Mouse (Mus musculus) ES-E14 (cell line): ENCODE results near the gene Fgd2. TPM values are rescaled to one million over a fixed set of nuclear protein-coding genes. Genes with fewer than 3 reads are reported as not detected.

ENCODE experiments used
- DNase-seq: peaks from one replicate; pipeline ENCODE4 v3.0.0-alpha.2; 2013; ENCODE audit warnings: low read depth, low spot score
- H3K27ac ChIP-seq: 2 replicates; pipeline ENCODE4 v1.5.1; 2012; ENCODE audit warnings: low read depth, mild to moderate bottlenecking, low read length, moderate library complexity, mixed read lengths; ENCODE audit not compliant: poor library complexity, insufficient read depth, severe bottlenecking
- H3K36me3 ChIP-seq: 2 replicates; pipeline ENCODE4 v1.6.1; 2012; ENCODE audit warnings: mild to moderate bottlenecking, low read length, moderate library complexity, mixed read lengths; ENCODE audit not compliant: control insufficient read depth, poor library complexity, insufficient read depth, severe bottlenecking
- H3K4me1 ChIP-seq, 2 experiments: fragments of 150-350 bp in 1 of 2; sonication (generic) in 1 of 2; 2 replicates each; pipeline ENCODE4 v1.6.1; 2012; ENCODE audit warnings: low read length in 2 of 2, mild to moderate bottlenecking in 1 of 2, mixed read lengths in 1 of 2; ENCODE audit not compliant: control insufficient read depth in 2 of 2, insufficient read depth in 2 of 2, poor library complexity in 1 of 2
- H3K4me3 ChIP-seq, 2 experiments: fragments of 150-350 bp in 1 of 2; sonication (generic) in 1 of 2; 2 replicates each; pipeline ENCODE4 v1.5.1; 2012; ENCODE audit warnings: low read length in 2 of 2, low read depth in 1 of 2, mild to moderate bottlenecking in 1 of 2, mixed read lengths in 1 of 2; ENCODE audit not compliant: insufficient read depth in 1 of 2, poor library complexity in 1 of 2, severe bottlenecking in 1 of 2
- H3K9ac ChIP-seq: 2 replicates; pipeline ENCODE4 v1.6.1; 2012; ENCODE audit warnings: low read depth, mild to moderate bottlenecking, low read length, mixed read lengths; ENCODE audit not compliant: poor library complexity, insufficient read depth, severe bottlenecking
- H3K9me3 ChIP-seq: fragments of 150-350 bp; sonication (generic); 2 replicates; pipeline ENCODE4 v1.6.1; 2012; ENCODE audit warnings: low read depth, mild to moderate bottlenecking, low read length; ENCODE audit not compliant: control insufficient read depth, insufficient read depth
- CHD2 ChIP-seq: IDR thresholded peaks from 2 replicates; pipeline ENCODE4 v1.6.1; 2014; ENCODE audit warnings: mild to moderate bottlenecking, low read depth, low read length, inconsistent platforms
- HCFC1 ChIP-seq: IDR thresholded peaks from 2 replicates; pipeline ENCODE4 v1.6.1; 2012; ENCODE audit warnings: low read length, inconsistent platforms, borderline replicate concordance; ENCODE audit not compliant: insufficient read depth
- MAFK ChIP-seq: IDR thresholded peaks from 2 replicates; pipeline ENCODE4 v1.6.1; 2014; ENCODE audit warnings: mild to moderate bottlenecking, low read depth, low read length, inconsistent platforms; ENCODE audit not compliant: insufficient read depth
- ZC3H11A ChIP-seq: IDR thresholded peaks from 2 replicates; pipeline ENCODE4 v1.6.1; 2012; ENCODE audit warnings: low read depth, mild to moderate bottlenecking, inconsistent platforms, low read length, borderline replicate concordance
- ZNF384 ChIP-seq: IDR thresholded peaks from 2 replicates; pipeline ENCODE4 v1.6.1; 2012; ENCODE audit warnings: low read depth, low read length, inconsistent platforms
- in situ Hi-C, 2 experiments: fragments of 600-800 bp; cut with MboI; formaldehyde crosslinking; loops; one replicate each; pipeline ENCODE4 v1.15.1; 2025; ENCODE audit warnings: low sequenced_read_pairs in 2 of 2, inconsistent platforms in 1 of 2; ENCODE audit not compliant: unreplicated experiment in 2 of 2
- total RNA-seq: library from RNA; depleted of rRNA; stranded (reverse); fragments of 300-350 nt; gene quantifications from 2 replicates; pipeline ENCODE4 v1.2.3, GENCODE M21; 2012

Fgd2 gene
- total RNA-seq, 1 experiment: 1.9 TPM

GRCm38 (mm10) chr17:29330221-29330620 lies 30.5 kb upstream of the Fgd2 start:
- no peaks in the 10 kb centered on the region for H3K9me3 ChIP-seq
- no peak overlapping the region for H3K9ac ChIP-seq
- DNase-seq: no peak
- peaks cover 20% of the 10 kb centered on the region for H3K36me3 ChIP-seq
- peaks cover 0 to 21% of the 10 kb centered on the region in 2 experiments; a peak in 1 of 4 replicates for H3K4me1 ChIP-seq
- TF ChIP-seq MAFK: no peak
- no peak for TF ChIP-seq ZNF384
- TF ChIP-seq HCFC1: no peak
- TF ChIP-seq CHD2: no peak
- TF ChIP-seq ZC3H11A: no peak
- in situ Hi-C loops: no loop called here
- no peak overlapping the region for H3K4me3 ChIP-seq
- no peak overlapping the region for H3K27ac ChIP-seq

GRCm38 (mm10) chr17:29330671-29331410 lies 29.9 kb upstream of the Fgd2 start:
- H3K36me3 ChIP-seq: peaks cover 22% of the 10 kb centered on the region
- H3K27ac ChIP-seq: no peak overlapping the region
- in situ Hi-C loops: no loop called here
- peaks cover 0 to 20% of the 10 kb centered on the region in 2 experiments; a peak in 1 of 4 replicates for H3K4me1 ChIP-seq
- H3K9ac ChIP-seq: no peak overlapping the region
- H3K9me3 ChIP-seq: no peaks in the 10 kb centered on the region
- H3K4me3 ChIP-seq: no peak overlapping the region
- TF ChIP-seq MAFK: no peak
- no peak for TF ChIP-seq ZC3H11A
- TF ChIP-seq ZNF384: no peak
- TF ChIP-seq CHD2: no peak
- TF ChIP-seq HCFC1: no peak
- no peak for DNase-seq

- Histone ChIP-seq H3K27ac (no peak overlapping the region), H3K9me3 (no peaks in the 10 kb centered on the region), H3K9ac (no peak overlapping the region), H3K4me3 (no peak overlapping the region), H3K4me1 (peaks cover 0 to 12% of the 10 kb centered on the region in 2 experiments; a peak in 1 of 4 replicates), H3K36me3 (peaks cover 34% of the 10 kb centered on the region)
- in situ Hi-C loops: no loop called here
- no peak for TF ChIP-seq CHD2
- TF ChIP-seq ZNF384: no peak
- TF ChIP-seq ZC3H11A: no peak
- TF ChIP-seq HCFC1: no peak
- TF ChIP-seq MAFK: no peak
- no peak for DNase-seq
Observed at GRCm38 (mm10) chr17:29332186-29332685, 28.5 kb upstream of the Fgd2 start.

- no peak for DNase-seq
- in situ Hi-C loops: no loop called here
- TF ChIP-seq MAFK (no peak), CHD2 (no peak), ZNF384 (no peak), HCFC1 (no peak), ZC3H11A (no peak)
Observed at GRCm38 (mm10) chr17:29336266-29336990, 24.3 kb upstream of the Fgd2 start.

More at GRCm38 (mm10) chr17:29336266-29336990, 24.3 kb upstream of the Fgd2 start:
- H3K9me3 ChIP-seq: no peaks in the 10 kb centered on the region
- no peak overlapping the region for H3K27ac ChIP-seq
- peaks cover 0 to 15% of the 10 kb centered on the region in 2 experiments; a peak in 2 of 4 replicates for H3K4me1 ChIP-seq
- H3K9ac ChIP-seq: no peak overlapping the region
- no peak overlapping the region for H3K4me3 ChIP-seq
- peaks cover 60% of the 10 kb centered on the region for H3K36me3 ChIP-seq
